Mouse (Mus musculus): ENCODE results near the gene Gtf2a2. TPM values are rescaled to one million over a fixed set of nuclear protein-coding genes. Genes with fewer than 3 reads are reported as not detected.

The Gtf2a2 gene
- polyA plus RNA-seq (2012) = 6.1 and 9.2 TPM in 2 replicates

GRCm38 (mm10) chr9:70012408-70012901 is at the start of gene Gtf2a2:
TSS of gene Gtf2a2 (plus strand) at chr9:70012550.
- peaks cover 61% of the 10 kb centered on the region for H3K4me1 ChIP-seq (ENCODE audit: control insufficient read depth)

GRCm38 (mm10) chr9:69964370-69964769 is 48.0 kb upstream of the Gtf2a2 start:
- H3K27me3 ChIP-seq (ENCODE audit: control insufficient read depth) = no peaks in the 10 kb centered on the region
- TF ChIP-seq TAL1 (IDR thresholded peaks at IDR 0.05; ENCODE audit: low read length) (no peak), GATA1 (IDR thresholded peaks at IDR 0.05; ENCODE audit: low read length) (no peak)
- H3K4me1 ChIP-seq (ENCODE audit: control insufficient read depth) = no peaks in the 10 kb centered on the region
- H3K4me3 ChIP-seq (replicated peaks) = no peak overlapping the region
- H3K9me3 ChIP-seq (ENCODE audit: control insufficient read depth, low read length) = peaks cover 2% of the 10 kb centered on the region; the same call in 1 of the 2 replicates
- no peaks in the 10 kb centered on the region for H3K36me3 ChIP-seq (ENCODE audit: control insufficient read depth)

More at GRCm38 (mm10) chr9:70012408-70012901, at the start of gene Gtf2a2:
- peaks cover 71% of the 10 kb centered on the region for H3K36me3 ChIP-seq (ENCODE audit: control insufficient read depth)
- H3K27me3 ChIP-seq (ENCODE audit: control insufficient read depth) = no peaks in the 10 kb centered on the region
- H3K4me3 ChIP-seq (replicated peaks) = peak within 1 kb of the TSS; percentile 78
- H3K9me3 ChIP-seq (ENCODE audit: control insufficient read depth, low read length) = no peaks in the 10 kb centered on the region
- TF ChIP-seq GATA1 (IDR thresholded peaks at IDR 0.05; ENCODE audit: low read length) (no peak), TAL1 (IDR thresholded peaks at IDR 0.05; ENCODE audit: low read length) (no peak)

- no peaks in the 10 kb centered on the region for H3K9me3 ChIP-seq (ENCODE audit: control insufficient read depth, low read length)
- no peak for TF ChIP-seq GATA1 (IDR thresholded peaks at IDR 0.05; ENCODE audit: low read length)
- no peak for TF ChIP-seq TAL1 (IDR thresholded peaks at IDR 0.05; ENCODE audit: low read length)
- no peaks in the 10 kb centered on the region for H3K36me3 ChIP-seq (ENCODE audit: control insufficient read depth)
- H3K4me3 ChIP-seq (replicated peaks) = no peak overlapping the region
- H3K27me3 ChIP-seq (ENCODE audit: control insufficient read depth) = peaks cover 3% of the 10 kb centered on the region
- peaks cover 17% of the 10 kb centered on the region for H3K4me1 ChIP-seq (ENCODE audit: control insufficient read depth)
Measured at GRCm38 (mm10) chr9:69985526-69985925, 26.8 kb upstream of the Gtf2a2 start.

- no peak overlapping the region for H3K4me3 ChIP-seq (replicated peaks)
- no peak for TF ChIP-seq GATA1 (IDR thresholded peaks at IDR 0.05; ENCODE audit: low read length)
- TF ChIP-seq TAL1 (IDR thresholded peaks at IDR 0.05; ENCODE audit: low read length) = no peak
- H3K27me3 ChIP-seq (ENCODE audit: control insufficient read depth) = peaks cover 3% of the 10 kb centered on the region
Measured at GRCm38 (mm10) chr9:69986063-69986462, 26.3 kb upstream of the Gtf2a2 start.

GRCm38 (mm10) chr9:69986571-69986970 is 25.8 kb upstream of the Gtf2a2 start:
- peaks cover 28% of the 10 kb centered on the region for H3K4me1 ChIP-seq (ENCODE audit: control insufficient read depth)
- peaks cover 3% of the 10 kb centered on the region for H3K27me3 ChIP-seq (ENCODE audit: control insufficient read depth)
- TF ChIP-seq TAL1 (IDR thresholded peaks at IDR 0.05; ENCODE audit: low read length) (no peak), GATA1 (IDR thresholded peaks at IDR 0.05; ENCODE audit: low read length) (no peak)
- peaks cover 9% of the 10 kb centered on the region for H3K36me3 ChIP-seq (ENCODE audit: control insufficient read depth)
- H3K9me3 ChIP-seq (ENCODE audit: control insufficient read depth, low read length) = no peaks in the 10 kb centered on the region
- H3K4me3 ChIP-seq (replicated peaks) = no peak overlapping the region

More at GRCm38 (mm10) chr9:69986063-69986462, 26.3 kb upstream of the Gtf2a2 start:
- no peaks in the 10 kb centered on the region for H3K9me3 ChIP-seq (ENCODE audit: control insufficient read depth, low read length)
- H3K36me3 ChIP-seq (ENCODE audit: control insufficient read depth) = peaks cover 4% of the 10 kb centered on the region
- peaks cover 22% of the 10 kb centered on the region for H3K4me1 ChIP-seq (ENCODE audit: control insufficient read depth)

- peaks cover 3% of the 10 kb centered on the region for H3K27me3 ChIP-seq (ENCODE audit: control insufficient read depth)
- peaks cover 19% of the 10 kb centered on the region for H3K36me3 ChIP-seq (ENCODE audit: control insufficient read depth)
- H3K9me3 ChIP-seq (ENCODE audit: control insufficient read depth, low read length) = no peaks in the 10 kb centered on the region
- no peak overlapping the region for H3K4me3 ChIP-seq (replicated peaks)
- H3K4me1 ChIP-seq (ENCODE audit: control insufficient read depth) = peaks cover 38% of the 10 kb centered on the region
- TF ChIP-seq TAL1 (IDR thresholded peaks at IDR 0.05; ENCODE audit: low read length) = no peak
- TF ChIP-seq GATA1 (IDR thresholded peaks at IDR 0.05; ENCODE audit: low read length) = no peak
Measured at GRCm38 (mm10) chr9:69987579-69987978, 24.8 kb upstream of the Gtf2a2 start.

- no peak for TF ChIP-seq TAL1 (IDR thresholded peaks at IDR 0.05; ENCODE audit: low read length)
- TF ChIP-seq GATA1 (IDR thresholded peaks at IDR 0.05; ENCODE audit: low read length) = no peak
- peaks cover 44% of the 10 kb centered on the region for H3K4me1 ChIP-seq (ENCODE audit: control insufficient read depth)
- H3K27me3 ChIP-seq (ENCODE audit: control insufficient read depth) = peaks cover 3% of the 10 kb centered on the region
- peaks cover 25% of the 10 kb centered on the region for H3K36me3 ChIP-seq (ENCODE audit: control insufficient read depth)
- no peaks in the 10 kb centered on the region for H3K9me3 ChIP-seq (ENCODE audit: control insufficient read depth, low read length)
- peak overlapping the region; percentile 100 for H3K4me3 ChIP-seq (replicated peaks)
Measured at GRCm38 (mm10) chr9:69988706-69989302, 23.5 kb upstream of the Gtf2a2 start.

- Histone ChIP-seq H3K4me3 (replicated peaks) (peak within 1 kb of the TSS; percentile 100), H3K27me3 (ENCODE audit: control insufficient read depth) (peaks cover 3% of the 10 kb centered on the region), H3K9me3 (ENCODE audit: control insufficient read depth, low read length) (no peaks in the 10 kb centered on the region), H3K36me3 (ENCODE audit: control insufficient read depth) (peaks cover 28% of the 10 kb centered on the region), H3K4me1 (ENCODE audit: control insufficient read depth) (peaks cover 44% of the 10 kb centered on the region)
- no peak for TF ChIP-seq TAL1 (IDR thresholded peaks at IDR 0.05; ENCODE audit: low read length)
- TF ChIP-seq GATA1 (IDR thresholded peaks at IDR 0.05; ENCODE audit: low read length) = no peak
Measured at GRCm38 (mm10) chr9:69989303-69990121, 22.8 kb upstream of the Gtf2a2 start, which contains the start of gene Bnip2. TSS of gene Bnip2 (plus strand) at chr9:69989466.

GRCm38 (mm10) chr9:69990346-69990745 is 22.0 kb upstream of the Gtf2a2 start:
- peaks cover 3% of the 10 kb centered on the region for H3K27me3 ChIP-seq (ENCODE audit: control insufficient read depth)
- H3K4me1 ChIP-seq (ENCODE audit: control insufficient read depth) = peaks cover 44% of the 10 kb centered on the region

More at GRCm38 (mm10) chr9:69990346-69990745, 22.0 kb upstream of the Gtf2a2 start:
- no peaks in the 10 kb centered on the region for H3K9me3 ChIP-seq (ENCODE audit: control insufficient read depth, low read length)
- peaks cover 36% of the 10 kb centered on the region for H3K36me3 ChIP-seq (ENCODE audit: control insufficient read depth)
- TF ChIP-seq GATA1 (IDR thresholded peaks at IDR 0.05; ENCODE audit: low read length) (no peak), TAL1 (IDR thresholded peaks at IDR 0.05; ENCODE audit: low read length) (no peak)
- peak overlapping the region; percentile 100 for H3K4me3 ChIP-seq (replicated peaks)
